Mouse (Mus musculus) adrenal gland, postnatal 4 days (tissue): ENCODE measurements around the gene Barx1. TPM values are rescaled to one million over a fixed set of nuclear protein-coding genes. Genes with fewer than 3 reads are reported as not detected.

Experiments
- DNase-seq, 2 experiments: peaks; one replicate each; pipeline ENCODE4 v3.0.0; 2021 to 2022; ENCODE audit warnings: low spot score in 2 of 2, mixed read lengths in 2 of 2
- total RNA-seq, 2 experiments: library from RNA; stranded (reverse); gene quantifications; 2 replicates each; pipeline ENCODE4 v1.2.3; 2021

The Barx1 gene
- total RNA-seq, 2 experiments from 2014 or later: 0.28 TPM; not detected in 1

- DNase-seq: no peak
Observed at GRCm38 (mm10) chr13:48706385-48706951, 43.7 kb downstream of the Barx1 start.

- DNase-seq: no peak
Observed at GRCm38 (mm10) chr13:48712675-48713074, 49.9 kb downstream of the Barx1 start.

- DNase-seq: no peak
Observed at GRCm38 (mm10) chr13:48716075-48716474, 53.3 kb downstream of the Barx1 start.

Other genes with a start within 250 kb of the Barx1 start
- gene Zfp169, start 149.5 kb upstream of the Barx1 start, total RNA-seq: 10 to 100 TPM; 11.7 to 12.0 TPM
- not detected for gene A830005F24Rik, start 149.4 kb upstream of the Barx1 start, total RNA-seq
- gene Ptpdc1, start 37.3 kb upstream of the Barx1 start, total RNA-seq: 10 to 100 TPM; 14.4 to 15.5 TPM
- 10 to 100 TPM; 44.6 to 45.7 TPM for gene Phf2, start 208.1 kb downstream of the Barx1 start, total RNA-seq